Mouse (Mus musculus): ENCODE results near the gene Trim59.
"Not testable (repeated sequence)": the region's sequence is repeated elsewhere in the genome, so short reads cannot be mapped to it uniquely, and the experiment has no call there.

Gene Trim59

GRCm38 (mm10) chr3:69044645-69045399, at the start of gene Trim59:
Gene Trim59, minus strand, starts transcription at chr3:69044755.
- peak; percentile 89 for DNase-seq

- DNase-seq, result no peak
Observed at GRCm38 (mm10) chr3:69064005-69064404, 19.4 kb upstream of the Trim59 start.

DNA sequence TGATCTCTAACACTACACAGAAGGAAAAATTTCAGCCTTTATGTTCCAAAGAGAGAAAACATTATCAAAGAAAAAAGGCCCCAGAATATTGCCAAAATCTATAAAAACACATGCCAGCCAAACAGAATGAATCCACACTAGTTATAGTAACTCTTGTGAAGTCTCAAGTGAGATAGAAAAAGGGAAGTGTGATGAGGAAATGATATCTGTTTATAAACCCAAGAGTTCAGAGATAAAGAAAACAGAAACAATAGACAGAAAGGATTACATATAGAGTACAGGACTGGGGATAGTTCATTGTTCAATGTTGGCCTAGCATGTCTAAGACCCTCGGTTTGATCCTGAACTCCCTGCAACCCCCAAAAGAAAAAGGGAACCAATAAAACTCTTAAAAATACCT, 18.2 kb upstream of the Trim59 start:
- no peak for DNase-seq

DNA sequence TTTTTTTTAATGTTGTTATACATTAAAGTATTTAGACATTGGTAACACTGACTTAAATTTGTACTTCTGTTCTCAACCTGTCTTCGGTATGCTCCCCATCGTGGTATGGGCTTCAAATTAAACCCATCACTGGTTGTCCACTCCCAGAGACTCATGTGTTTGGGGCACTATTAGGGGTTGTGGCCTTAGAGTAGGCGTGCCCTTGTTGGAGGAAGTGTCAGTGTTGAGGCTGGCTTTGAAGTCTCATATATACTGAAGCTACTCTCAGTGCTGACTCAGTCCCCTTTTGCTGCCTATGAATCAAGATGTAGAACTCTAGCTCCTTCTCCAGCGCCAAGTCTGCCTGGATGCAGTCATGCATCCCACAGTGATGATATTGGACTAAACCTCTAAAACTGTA, 16.1 kb upstream of the Trim59 start:
- no peak for DNase-seq

- no peak for DNase-seq
Observed at GRCm38 (mm10) chr3:69055871-69056270, 11.3 kb upstream of the Trim59 start.

- no peak for DNase-seq
Observed at GRCm38 (mm10) chr3:69054760-69055432, 10.3 kb upstream of the Trim59 start.

GRCm38 (mm10) chr3:69051894-69052293, 7.3 kb upstream of the Trim59 start:
- DNase-seq, result no peak

DNA sequence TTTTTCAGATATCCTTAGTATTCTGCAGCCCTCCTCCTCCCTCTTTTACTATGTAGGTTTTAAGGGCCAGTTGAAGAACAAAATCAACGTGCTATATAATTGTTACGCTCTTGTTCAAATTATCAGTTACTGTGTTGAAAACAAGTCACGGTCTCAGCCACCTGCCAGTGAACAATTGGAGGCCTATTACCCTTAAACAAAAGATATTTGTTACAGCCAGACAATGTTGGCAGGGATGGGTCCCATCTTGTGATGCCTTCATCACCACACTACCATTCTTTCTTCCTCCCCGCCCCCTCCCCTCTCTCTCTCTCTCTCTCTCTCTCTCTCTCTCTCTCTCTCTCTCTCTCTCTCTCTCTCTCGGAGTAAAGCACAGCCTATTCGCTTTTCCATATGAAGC, 4.5 kb upstream of the Trim59 start:
- peak; percentile 77 for DNase-seq

DNA sequence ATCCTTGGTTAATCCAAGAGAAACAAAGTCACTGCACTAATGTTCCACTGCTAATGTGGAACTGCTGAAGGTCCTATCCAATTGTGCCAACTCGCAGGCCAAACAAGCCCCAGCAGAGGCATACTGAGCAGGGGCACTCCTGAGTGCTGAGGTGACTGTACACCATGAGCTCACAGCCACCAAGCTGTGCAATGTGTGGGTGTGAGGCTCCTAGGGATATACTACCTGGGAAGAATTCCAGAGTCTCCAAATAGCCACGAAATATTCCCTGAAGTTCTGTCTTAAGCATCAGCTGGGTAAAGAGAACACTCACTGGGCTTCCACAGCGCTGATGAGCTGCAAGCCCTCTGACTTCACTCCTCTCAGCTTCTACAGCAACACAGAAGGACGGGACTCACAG, 3.1 kb upstream of the Trim59 start:
- no peak for DNase-seq

DNA sequence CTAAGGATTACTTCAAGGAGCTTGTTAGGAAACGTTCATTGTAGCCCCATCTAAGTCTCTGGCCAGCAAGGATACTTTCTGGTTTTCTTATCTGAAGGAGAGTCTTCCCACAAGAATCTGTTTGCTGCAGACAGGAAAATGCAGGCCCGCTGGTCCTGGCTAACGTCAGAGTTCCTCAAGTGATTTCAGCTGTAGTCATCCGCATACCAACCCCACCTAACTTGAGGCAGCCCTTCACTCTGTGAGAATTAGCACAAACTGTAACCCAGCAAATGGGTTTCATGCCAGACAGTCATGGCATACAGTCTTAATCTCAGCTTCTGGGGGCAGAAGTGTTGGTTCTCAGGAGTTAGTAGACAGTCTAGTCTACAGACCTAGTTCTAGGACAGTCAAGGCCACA, 2.0 kb upstream of the Trim59 start:
- no peak for DNase-seq

DNA sequence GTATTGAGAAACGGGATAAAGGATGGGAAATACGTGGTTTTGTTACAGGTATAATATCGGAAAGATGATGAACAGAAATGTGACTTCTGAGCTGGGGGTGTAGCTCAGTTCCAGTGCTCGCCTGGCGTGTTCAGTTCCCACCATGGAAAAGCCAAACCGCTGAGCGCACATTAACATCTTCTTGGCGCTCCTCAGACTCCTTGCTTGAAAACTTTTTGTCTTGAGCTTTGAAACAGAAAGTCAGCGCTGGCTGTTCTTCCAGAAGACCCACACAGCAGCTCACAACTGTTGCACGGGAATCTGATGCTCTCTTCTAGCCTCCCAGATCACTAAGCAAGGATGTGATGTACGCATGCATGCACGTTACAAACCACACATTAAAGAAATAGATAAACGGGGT, 1.2 kb upstream of the Trim59 start:
- no peak for DNase-seq

DNA sequence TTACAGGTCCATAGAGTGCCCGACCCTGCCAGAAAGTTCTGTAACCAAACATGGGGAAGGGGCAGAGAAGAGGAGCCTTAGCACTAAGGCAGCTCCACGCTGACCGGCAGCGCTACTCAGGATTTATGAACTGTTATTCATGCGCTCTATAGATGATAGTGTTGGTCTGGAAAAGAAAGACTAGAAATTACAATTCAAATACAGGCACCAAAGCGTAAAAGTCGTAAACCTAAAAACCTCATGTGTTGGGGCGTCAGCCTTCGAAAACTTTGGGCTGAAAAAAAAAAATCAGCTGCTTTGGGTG, 797 bp upstream of the Trim59 start:
- DNase-seq, result no peak

DNA sequence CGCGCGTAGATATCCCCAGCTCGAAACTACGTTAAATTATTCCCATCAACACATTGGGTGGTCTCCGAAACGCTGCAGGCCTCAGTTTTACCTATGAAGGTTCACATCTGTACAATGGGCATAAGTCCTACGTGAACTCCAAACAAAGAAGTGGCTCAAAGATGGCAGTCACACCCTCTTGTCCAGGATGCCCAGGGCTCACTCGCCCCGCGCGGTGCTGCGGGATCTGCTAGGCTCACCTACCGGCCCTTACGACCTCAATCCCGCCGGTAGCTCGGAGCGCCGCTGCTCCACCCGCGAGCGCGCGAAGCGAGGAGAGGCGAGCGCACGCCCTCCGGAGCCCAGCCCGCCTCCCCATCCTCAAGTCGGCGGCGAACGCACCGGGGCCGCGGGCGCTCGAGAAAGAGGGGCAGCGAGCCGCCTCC, 376 bp downstream of the Trim59 start:
- DNase-seq, result no peak

DNA sequence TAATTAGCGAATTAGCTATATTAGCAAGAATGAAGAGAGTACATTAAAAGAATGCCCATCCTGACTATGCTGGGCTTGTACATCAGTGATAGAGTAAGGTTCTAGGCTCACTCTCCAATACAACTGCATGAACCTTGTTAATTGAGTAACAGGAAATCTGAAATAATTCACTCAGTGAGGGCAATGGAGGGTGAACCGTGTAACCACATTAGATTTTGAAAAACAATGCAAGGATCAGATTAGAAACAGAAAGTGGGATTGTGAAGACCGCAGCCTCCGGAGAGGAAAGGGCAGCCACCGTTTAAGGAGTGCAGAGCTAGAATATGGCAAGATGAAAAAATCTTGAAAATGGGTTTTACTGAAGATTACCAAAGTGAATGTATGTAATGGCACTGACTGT, 3.3 kb downstream of the Trim59 start:
- no peak for DNase-seq

DNA sequence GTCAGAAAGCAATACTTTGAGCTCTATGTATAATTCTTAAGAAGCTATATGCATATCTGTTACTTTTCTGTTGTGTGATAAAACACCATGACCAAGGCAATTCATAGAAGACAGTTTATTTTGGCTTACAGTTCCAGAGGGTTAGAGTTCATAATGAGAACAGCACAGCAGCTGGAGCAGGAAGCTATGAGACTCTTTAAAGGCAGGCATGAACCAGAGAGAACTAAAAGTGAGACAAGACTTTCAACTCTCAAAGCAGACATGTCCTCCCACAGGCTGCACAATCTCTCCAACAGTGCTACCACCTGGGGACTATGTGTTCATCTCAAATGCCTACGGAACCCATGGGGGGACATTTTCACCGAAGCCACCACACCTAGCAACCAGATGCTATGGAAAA, 4.5 kb downstream of the Trim59 start:
- no peak for DNase-seq

DNA sequence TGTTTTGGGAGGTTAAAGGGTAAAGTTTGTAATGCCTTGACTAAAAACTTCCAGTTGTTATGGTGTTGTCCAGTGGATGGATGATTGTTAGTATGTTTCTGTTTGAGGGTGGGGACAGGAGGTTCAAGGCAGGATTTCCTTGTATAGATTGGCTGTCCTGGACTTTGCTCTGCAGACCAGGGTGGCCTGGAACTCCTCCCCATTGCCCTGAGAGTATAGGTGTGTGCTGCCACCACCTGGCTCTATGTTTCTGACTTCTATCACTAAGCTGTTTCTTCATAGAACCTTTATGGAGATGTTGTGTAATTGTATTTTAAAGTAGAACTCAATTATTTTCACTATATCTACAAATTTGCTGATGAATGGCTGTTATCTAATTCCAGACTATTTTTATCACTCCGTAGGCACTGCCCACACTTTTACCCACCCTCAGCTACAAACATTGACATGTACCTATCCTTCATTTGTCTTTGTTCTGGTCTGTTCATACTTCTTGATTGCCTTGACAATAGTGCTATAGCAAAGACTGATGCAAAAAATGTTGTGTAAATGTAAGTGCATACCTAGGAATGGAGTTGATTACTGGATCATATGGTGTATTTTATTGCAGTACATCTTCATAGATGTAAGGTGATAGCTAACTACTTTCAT, 18.3 kb downstream of the Trim59 start:
- DNase-seq, result no peak

GRCm38 (mm10) chr3:69020764-69021163, 23.8 kb downstream of the Trim59 start:
- DNase-seq, result no peak

GRCm38 (mm10) chr3:69020285-69020684, 24.3 kb downstream of the Trim59 start:
- DNase-seq, result no peak

DNA sequence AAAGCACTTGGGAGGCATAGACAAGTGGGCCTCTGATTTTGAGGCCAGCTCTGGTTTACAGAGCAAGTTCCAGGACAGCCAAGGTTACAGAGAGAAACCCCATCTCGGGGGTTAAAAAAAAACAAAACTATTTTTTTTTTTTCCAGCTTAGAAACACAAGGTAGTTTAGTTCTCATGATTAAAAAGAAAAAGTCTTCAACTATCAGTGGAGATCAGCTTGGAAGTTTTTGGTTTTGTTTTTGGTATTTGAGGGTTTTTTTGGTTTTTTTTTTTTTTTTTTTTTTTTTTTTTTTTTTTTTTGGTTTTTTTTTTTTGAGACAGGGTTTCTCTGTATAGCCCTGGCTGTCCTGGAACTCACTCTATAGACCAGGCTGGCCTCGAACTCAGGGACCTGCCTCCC, 25.9 kb downstream of the Trim59 start:
- not testable (repeated sequence) for DNase-seq

- no peak for DNase-seq
Observed at GRCm38 (mm10) chr3:69017181-69017580, 27.4 kb downstream of the Trim59 start.

- DNase-seq, result no peak
Observed at GRCm38 (mm10) chr3:69008873-69009272, 35.7 kb downstream of the Trim59 start.

- no peak for DNase-seq
Observed at GRCm38 (mm10) chr3:69006246-69006760, 38.3 kb downstream of the Trim59 start.

GRCm38 (mm10) chr3:69005338-69006245, 39.0 kb downstream of the Trim59 start:
- peak; percentile 32 for DNase-seq
